Mouse (Mus musculus) heart, adult 2 months (tissue): ENCODE data around the gene Nfic. TPM values are rescaled to one million over a fixed set of nuclear protein-coding genes. Genes with fewer than 3 reads are reported as not detected.

Experiments used
- DNase-seq, 2 experiments: peaks; one replicate each; pipeline ENCODE4 v3.0.0; 2021
- H3K27ac ChIP-seq: fragments of 200-600 bp; 2 replicates; pipeline ENCODE4 v1.8.1; 2022
- H3K27me3 ChIP-seq: fragments of 200-500 bp; 2 replicates; pipeline ENCODE4 v1.6.1; 2012; ENCODE audit warnings: mild to moderate bottlenecking, low read length, inconsistent platforms, mixed read lengths; ENCODE audit not compliant: control insufficient read depth, insufficient read depth
- H3K36me3 ChIP-seq: fragments of 200-500 bp; 2 replicates; pipeline ENCODE4 v1.6.1; 2012; ENCODE audit warnings: low read length, inconsistent platforms; ENCODE audit not compliant: control insufficient read depth, insufficient read depth
- H3K4me1 ChIP-seq: fragments of 200-500 bp; 2 replicates; pipeline ENCODE4 v1.6.1; 2011; ENCODE audit warnings: low read length; ENCODE audit not compliant: control insufficient read depth, insufficient read depth
- H3K4me3 ChIP-seq: fragments of 200-600 bp; 2 replicates; pipeline ENCODE4 v1.8.1; 2022
- H3K79me2 ChIP-seq: fragments of 200-500 bp; replicated peaks from 2 replicates; pipeline ENCODE4 v1.6.1; 2012; ENCODE audit warnings: mild to moderate bottlenecking, inconsistent platforms, low read length, moderate library complexity, mixed read lengths; ENCODE audit not compliant: control insufficient read depth, insufficient read depth
- H3K9ac ChIP-seq: fragments of 200-500 bp; 2 replicates; pipeline ENCODE4 v1.6.1; 2012; ENCODE audit warnings: low read depth, mild to moderate bottlenecking, control low read depth, inconsistent platforms, low read length, mixed read lengths
- CTCF ChIP-seq: fragments of 200-600 bp; IDR thresholded peaks from 2 replicates; pipeline ENCODE4 v1.8.1; 2022; ENCODE audit warnings: antibody characterized with exemption, mild to moderate bottlenecking, moderate library complexity
- EP300 ChIP-seq: fragments of 200-500 bp; IDR thresholded peaks from 2 replicates; pipeline ENCODE4 v1.6.1; 2011; ENCODE audit warnings: low read depth, low read length, control low read depth; ENCODE audit not compliant: insufficient read depth
- POLR2A ChIP-seq: fragments of 200-500 bp; IDR thresholded peaks from 2 replicates; pipeline ENCODE4 v1.6.1; 2011; ENCODE audit warnings: mild to moderate bottlenecking, low read depth, low read length, control low read depth; ENCODE audit not compliant: insufficient read depth
- WGBS: fragments of 180-500 bp; shearing (Covaris S2); methylation state at CpG from one replicate; pipeline ENCODE4 v1.1.7; 2018; 5-methylcytosine and 5-hydroxymethylcytosine counted together
- intact Hi-C: fragments of 180-260 bp; cut with DNase I; formaldehyde crosslinking; loops from one replicate; pipeline ENCODE4 v1.15.1; 2025
- polyA plus RNA-seq: library from polyadenylated mRNA; depleted of rRNA; stranded (reverse); fragments of >200 nt; gene quantifications from 2 replicates; pipeline ENCODE4 v1.2.3, GENCODE M21; 2012
- total RNA-seq, 2 experiments: library from RNA; stranded (reverse); gene quantifications; 2 replicates each; pipeline ENCODE4 v1.2.3; 2021

Nfic gene
- total and polyA plus RNA-seq, 3 experiments: 80.1 to 104 (median 94.2) TPM

GRCm38 (mm10) chr10:81395865-81396264 is 59.6 kb downstream of the Nfic start:
- no peaks in the 10 kb centered on the region for H3K27me3 ChIP-seq
- no peaks in the 10 kb centered on the region for H3K79me2 ChIP-seq
- H3K36me3 ChIP-seq: no peaks in the 10 kb centered on the region
- H3K4me3 ChIP-seq: no peak overlapping the region
- intact Hi-C loops: loop anchor here (1.0 kb wide), 1 partner anchor 54 kb away; no protein-coding TSS in a partner anchor
- peaks cover 4% of the 10 kb centered on the region for H3K4me1 ChIP-seq
- no peak overlapping the region for H3K27ac ChIP-seq
- WGBS: 87% methylated on average over 4 of the region's 4 CpGs
- TF ChIP-seq POLR2A: no peak
- TF ChIP-seq CTCF: no peak
- no peak for TF ChIP-seq EP300
- H3K9ac ChIP-seq: no peak overlapping the region
- no peak for DNase-seq

DNA sequence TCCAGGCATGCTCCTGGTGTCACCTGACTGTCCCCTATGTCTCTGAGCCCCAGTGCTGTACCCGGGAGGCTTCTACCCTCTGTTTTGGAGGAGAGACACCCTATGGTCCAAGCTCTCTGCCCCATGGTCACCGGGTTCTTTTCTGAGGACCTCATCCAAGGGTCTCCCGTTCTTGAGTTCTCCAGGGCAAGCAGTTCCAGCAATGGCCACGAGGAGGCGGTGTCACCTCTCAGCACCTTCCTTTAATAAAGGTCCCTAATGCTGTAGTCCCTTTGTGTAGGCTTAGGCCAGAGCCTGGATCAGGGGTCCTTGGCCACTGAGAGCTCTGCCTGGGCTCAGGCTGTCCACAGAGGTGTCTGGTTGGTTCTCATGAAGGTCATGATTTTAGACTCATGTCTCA is 60.3 kb downstream of the Nfic start:
- TF ChIP-seq CTCF: peak; percentile 94
- TF ChIP-seq POLR2A: no peak
- peak; percentile 79 for TF ChIP-seq EP300
- peaks cover 3% of the 10 kb centered on the region for H3K4me1 ChIP-seq
- no peaks in the 10 kb centered on the region for H3K27me3 ChIP-seq
- intact Hi-C loops: loop anchor here (1.0 kb wide), 1 partner anchor 55 kb away; no protein-coding TSS in a partner anchor
- H3K4me3 ChIP-seq: no peak overlapping the region
- no peak overlapping the region for H3K9ac ChIP-seq
- DNase-seq: peak; percentile 69 to 85
- WGBS: 8% methylated on average over 5 of the region's 5 CpGs
- no peak overlapping the region for H3K27ac ChIP-seq
- no peaks in the 10 kb centered on the region for H3K36me3 ChIP-seq
- no peaks in the 10 kb centered on the region for H3K79me2 ChIP-seq

DNA sequence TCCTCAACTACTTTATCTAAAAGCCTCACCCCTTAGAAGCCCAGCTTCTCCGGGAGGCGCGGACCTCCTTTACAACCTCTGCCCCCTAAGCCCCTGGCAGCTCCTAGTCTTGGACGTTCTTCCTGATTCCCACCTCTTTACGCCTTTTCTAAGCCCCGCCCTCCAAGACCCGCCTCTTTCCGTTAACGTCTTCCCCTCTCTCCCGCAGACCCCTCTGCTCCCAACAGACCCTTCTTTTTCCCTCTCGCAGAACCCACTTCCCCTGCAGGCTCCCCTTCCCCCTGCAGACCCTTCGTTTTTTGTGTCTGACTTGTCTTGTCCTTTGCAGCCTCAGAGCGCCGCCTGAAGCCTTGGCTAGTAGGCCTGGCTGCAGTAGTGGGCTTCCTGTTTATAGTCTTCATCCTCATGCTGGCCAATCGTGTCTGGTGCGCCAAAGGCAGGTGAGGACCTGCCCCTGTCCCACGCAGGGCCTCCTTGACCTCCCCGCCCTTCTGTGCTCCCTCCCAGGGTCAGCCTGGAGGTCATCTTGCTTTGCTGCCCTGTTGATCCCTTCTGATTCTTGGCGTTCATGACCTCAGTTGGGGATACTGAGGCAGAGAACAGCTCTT is 61.9 kb downstream of the Nfic start:
- Histone ChIP-seq H3K36me3 (no peaks in the 10 kb centered on the region), H3K27me3 (no peaks in the 10 kb centered on the region), H3K79me2 (no peaks in the 10 kb centered on the region), H3K4me1 (peaks cover 5% of the 10 kb centered on the region), H3K27ac (peak overlapping the region; percentile 64), H3K9ac (peak overlapping the region; percentile 53), H3K4me3 (peak overlapping the region; percentile 33)
- DNase-seq: peak; percentile 54 to 68
- 7% methylated on average over 19 of the region's 19 CpGs for WGBS
- TF ChIP-seq EP300 (no peak), POLR2A (peak; percentile 34; the same call in 1 of the 2 replicates)
- intact Hi-C loops: no loop called here

- H3K4me1 ChIP-seq: peaks cover 5% of the 10 kb centered on the region
- DNase-seq: no peak
- TF ChIP-seq EP300 (no peak), POLR2A (no peak), CTCF (no peak)
- no peaks in the 10 kb centered on the region for H3K27me3 ChIP-seq
- peak within 1 kb of the TSS; percentile 33 for H3K4me3 ChIP-seq
- no peaks in the 10 kb centered on the region for H3K79me2 ChIP-seq
- intact Hi-C loops: no loop called here
- WGBS: 57% methylated on average over 14 of the region's 14 CpGs
- no peaks in the 10 kb centered on the region for H3K36me3 ChIP-seq
- H3K9ac ChIP-seq: peak within 1 kb of the TSS; percentile 53
- H3K27ac ChIP-seq: peak within 1 kb of the TSS; percentile 64
These were observed 62.7 kb downstream of the Nfic start, which contains the start of gene Smim24 for GRCm38 (mm10) chr10:81392781-81393185. Gene Smim24, plus strand, starts transcription at chr10:81393051.

- Histone ChIP-seq H3K4me1 (peaks cover 5% of the 10 kb centered on the region), H3K4me3 (no peak overlapping the region), H3K79me2 (no peaks in the 10 kb centered on the region), H3K27me3 (no peaks in the 10 kb centered on the region), H3K36me3 (no peaks in the 10 kb centered on the region), H3K9ac (no peak overlapping the region), H3K27ac (no peak overlapping the region)
- intact Hi-C loops: no loop called here
- TF ChIP-seq POLR2A (no peak), EP300 (no peak), CTCF (no peak)
- no peak for DNase-seq
- WGBS: 85% methylated on average over 6 of the region's 6 CpGs
These were observed 63.2 kb downstream of the Nfic start for GRCm38 (mm10) chr10:81392270-81392669.

DNA sequence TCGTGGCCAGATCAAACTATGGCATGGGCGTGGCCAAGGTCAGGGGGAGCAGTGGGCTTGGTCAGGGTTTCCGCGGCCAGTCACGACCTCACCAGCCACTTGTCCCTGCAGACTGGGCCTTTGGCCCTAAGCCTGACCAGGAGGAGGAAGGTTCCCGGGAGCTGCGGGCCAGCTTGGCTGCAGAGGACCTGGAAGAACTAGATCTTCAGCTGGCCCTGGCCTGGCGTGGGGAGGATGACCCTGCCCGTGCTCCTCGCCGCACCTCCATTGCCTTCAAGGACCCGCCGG is 64.8 kb downstream of the Nfic start:
- no peaks in the 10 kb centered on the region for H3K27me3 ChIP-seq
- H3K9ac ChIP-seq: no peak overlapping the region
- peaks cover 5% of the 10 kb centered on the region for H3K4me1 ChIP-seq
- no peaks in the 10 kb centered on the region; the same call in 1 of the 2 replicates for H3K79me2 ChIP-seq
- TF ChIP-seq POLR2A (no peak), EP300 (no peak), CTCF (no peak)
- intact Hi-C loops: loop anchor here (2.0 kb wide), 1 partner anchor 14 kb away; no protein-coding TSS in a partner anchor
- no peak overlapping the region for H3K4me3 ChIP-seq
- 87% methylated on average over 13 of the region's 13 CpGs for WGBS
- DNase-seq: no peak
- no peaks in the 10 kb centered on the region for H3K36me3 ChIP-seq
- no peak overlapping the region for H3K27ac ChIP-seq
